Mouse (Mus musculus) olfactory bulb, adult 2 months (tissue): Measurements from ENCODE around the gene Acot10.

Experiments used
- CTCF ChIP-seq: fragments of 200-500 bp; IDR thresholded peaks from 2 replicates; pipeline ENCODE4 v1.5.1; 2012; ENCODE audit warnings: low read depth, mild to moderate bottlenecking, low read length, moderate library complexity; ENCODE audit not compliant: insufficient read depth
- POLR2A ChIP-seq: fragments of 200-500 bp; IDR thresholded peaks from 2 replicates; pipeline ENCODE4 v1.6.1; 2012; ENCODE audit warnings: mild to moderate bottlenecking, low read depth, low read length, moderate library complexity; ENCODE audit not compliant: insufficient read depth

DNA sequence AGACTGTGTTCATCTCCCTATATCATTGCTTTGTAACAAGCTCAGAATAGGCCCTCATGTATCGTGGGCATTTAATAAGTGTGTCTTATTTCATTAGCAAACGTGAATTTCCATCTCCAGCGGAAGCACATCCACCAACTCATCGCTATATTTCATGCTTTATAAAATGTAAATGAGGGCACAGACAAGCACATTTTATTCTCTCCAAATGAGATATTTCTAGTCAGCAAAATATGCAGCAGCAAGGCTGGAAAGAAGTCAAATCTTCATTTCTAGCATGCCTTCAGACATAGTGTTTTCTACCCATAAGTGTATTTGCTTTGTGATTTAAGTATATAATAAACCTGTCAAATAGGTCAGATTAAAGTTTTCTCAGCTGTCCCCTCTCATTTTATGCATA is 45.3 kb upstream of the Acot10 start:
- TF ChIP-seq POLR2A (no peak), CTCF (no peak)
